Mouse (Mus musculus) cerebellum, adult 11 months (tissue): ENCODE data around the gene Bglap.
"Not testable (repeated sequence)": the region's sequence is repeated elsewhere in the genome, so short reads cannot be mapped to it uniquely, and the experiment has no call there.

Experiments used
- DNase-seq: peaks from one replicate; pipeline ENCODE4 v3.0.0; 2022

The Bglap gene

DNA sequence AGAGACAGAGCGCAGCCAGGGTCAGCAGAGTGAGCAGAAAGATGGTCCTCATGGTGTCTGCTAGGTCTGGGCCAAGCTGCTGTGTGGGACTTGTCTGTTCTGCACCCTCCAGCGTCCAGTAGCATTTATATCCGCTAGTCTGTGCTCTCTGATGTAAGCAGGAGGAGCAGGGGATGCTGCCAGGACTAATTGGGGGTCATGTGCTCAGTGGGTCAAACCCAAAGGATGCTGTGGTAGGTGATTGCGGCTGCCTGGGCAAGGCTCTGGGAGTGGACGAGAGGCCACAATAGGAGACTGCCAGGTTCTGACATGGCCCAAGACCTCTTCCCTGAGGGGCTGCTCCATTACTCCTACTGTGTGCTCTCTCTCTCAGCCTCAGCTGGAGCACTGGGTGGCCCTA is at the start of gene Bglap:
Bglap (minus strand) TSS at position 101 of the 400 bp plus-strand sequence.
- no peak for DNase-seq

- not testable (repeated sequence) for DNase-seq
Observed at GRCm38 (mm10) chr3:88428639-88429038, 44.4 kb upstream of the Bglap start.

DNA sequence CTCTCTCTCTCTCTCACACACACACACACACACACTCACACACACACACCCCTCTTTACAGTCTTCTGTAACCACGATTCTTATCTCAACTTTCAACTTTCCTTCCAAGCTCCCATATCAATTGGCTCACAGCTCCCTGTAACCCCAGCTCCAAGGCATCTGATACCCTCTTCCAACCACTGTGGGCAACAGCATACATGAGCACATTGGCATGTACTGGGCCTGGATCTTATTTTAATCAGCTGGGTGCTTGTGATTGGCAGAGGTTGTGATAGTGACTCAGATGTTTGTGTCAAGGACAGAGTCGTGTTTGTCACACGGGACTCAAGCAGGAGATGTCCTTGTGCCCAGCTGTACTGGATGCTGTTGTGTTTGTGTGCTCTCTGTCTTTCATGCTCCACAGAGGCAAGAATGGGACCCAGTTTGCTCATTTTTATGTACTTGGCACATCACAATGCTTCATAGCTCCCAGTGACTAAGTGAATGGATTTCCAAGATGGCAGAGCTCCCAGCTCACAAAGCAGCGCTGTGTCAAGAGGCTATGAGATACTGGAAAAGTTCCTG is 43.2 kb upstream of the Bglap start:
- no peak for DNase-seq

DNA sequence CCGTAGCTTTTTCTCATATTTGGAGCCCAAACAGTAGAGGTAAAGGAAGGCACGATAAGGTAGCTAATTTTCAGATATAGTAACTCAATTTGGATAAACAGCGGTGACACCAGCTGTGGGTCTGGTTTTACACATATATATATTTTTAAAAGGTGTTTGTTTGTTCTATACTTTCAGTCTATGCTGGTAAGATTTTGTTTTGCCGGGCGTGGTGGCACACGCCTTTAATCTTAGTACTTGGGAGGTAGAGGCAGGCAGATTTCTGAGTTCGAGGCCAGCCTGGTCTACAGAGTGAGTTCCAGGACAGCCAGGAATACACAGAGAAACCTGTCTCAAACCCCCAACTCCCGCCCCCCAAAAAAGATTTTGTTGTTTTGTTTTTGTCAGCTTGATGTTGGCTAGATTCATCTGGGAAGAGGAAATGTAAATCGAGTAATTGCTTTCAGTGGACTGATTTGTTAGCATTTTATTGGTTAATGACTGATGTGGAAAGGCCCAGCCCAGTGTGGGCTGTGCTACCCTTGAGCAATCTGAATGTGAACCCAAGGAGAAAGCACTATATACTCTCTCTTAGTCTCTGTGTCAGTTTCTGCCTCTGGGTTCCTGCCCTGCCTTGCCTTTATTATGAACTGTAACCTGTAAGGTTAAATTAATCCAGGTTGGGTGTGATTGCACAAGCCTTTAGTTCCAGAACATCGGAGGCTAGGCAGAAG is 41.6 kb upstream of the Bglap start:
- DNase-seq: no peak

- DNase-seq: no peak
Observed at GRCm38 (mm10) chr3:88425330-88425689, 41.0 kb upstream of the Bglap start.

GRCm38 (mm10) chr3:88424605-88425329 is 40.5 kb upstream of the Bglap start, which contains the start of gene Slc25a44:
TSS of gene Slc25a44 (minus strand) at chr3:88425139.
- peak; percentile 93 for DNase-seq

GRCm38 (mm10) chr3:88422020-88422720 is 37.9 kb upstream of the Bglap start:
- DNase-seq: peak; percentile 56

DNA sequence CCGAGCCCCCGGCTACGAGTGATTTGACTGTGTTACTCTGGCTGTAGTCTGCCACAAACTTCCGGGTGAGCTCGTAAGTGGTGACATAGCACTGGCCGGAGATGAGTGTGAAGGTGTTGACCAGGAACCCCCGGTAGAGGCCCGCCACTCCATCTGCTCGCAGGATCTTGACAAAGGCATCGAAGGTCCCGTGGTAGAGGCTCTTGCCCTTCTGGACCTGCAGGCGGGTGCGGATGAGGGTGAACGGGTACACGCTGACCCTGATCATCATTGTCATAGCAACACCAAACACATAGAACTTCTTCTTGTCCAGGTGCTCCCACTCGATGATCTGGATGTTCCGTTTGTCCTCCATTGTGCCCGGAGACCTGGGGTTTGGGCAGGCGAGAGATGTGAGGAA is 36.5 kb upstream of the Bglap start:
- no peak for DNase-seq

GRCm38 (mm10) chr3:88418016-88418415 is 33.8 kb upstream of the Bglap start:
- no peak for DNase-seq

- no peak for DNase-seq
Observed at GRCm38 (mm10) chr3:88415668-88416067, 31.4 kb upstream of the Bglap start.

DNA sequence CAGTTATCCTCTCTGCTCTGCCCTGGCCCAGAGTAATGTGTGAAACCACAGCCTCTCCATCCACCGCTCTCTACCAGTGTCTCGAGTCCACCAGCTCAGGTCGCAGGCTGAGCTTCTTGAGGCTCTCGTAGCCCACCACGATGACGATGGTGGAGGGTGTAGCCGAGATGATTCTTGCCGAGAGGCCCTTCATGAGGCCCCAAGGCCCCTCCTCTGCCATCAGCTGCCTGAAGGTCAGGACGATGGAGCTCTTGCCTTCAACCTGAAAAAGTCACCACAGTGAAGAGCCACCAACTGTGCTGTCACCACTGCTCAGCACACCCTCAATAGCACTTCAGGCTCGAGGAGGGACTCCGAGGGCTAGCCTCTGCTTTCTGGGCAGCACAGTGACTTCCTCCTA is 28.4 kb upstream of the Bglap start:
- DNase-seq: no peak

- no peak for DNase-seq
Observed at GRCm38 (mm10) chr3:88411681-88412080, 27.4 kb upstream of the Bglap start.

DNA sequence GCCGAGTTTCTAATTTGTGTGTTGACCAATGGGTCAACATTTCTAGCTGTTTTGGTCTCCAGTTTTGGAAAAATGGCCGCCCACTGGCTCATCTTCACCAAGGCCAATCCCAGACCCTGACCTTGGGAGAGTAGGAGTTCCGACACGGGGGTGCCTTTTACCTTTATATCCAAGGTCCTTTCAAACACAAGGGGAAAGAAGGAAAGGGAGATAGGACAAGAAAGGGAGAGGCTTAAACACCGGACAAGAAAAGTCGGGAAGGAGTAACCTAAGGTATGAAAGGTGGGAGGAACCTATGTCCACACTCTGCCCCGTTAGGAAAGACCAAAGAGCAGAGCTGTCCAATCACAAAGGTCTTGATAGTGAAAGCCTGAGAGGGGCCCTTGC is 26.4 kb upstream of the Bglap start:
- no peak for DNase-seq

DNA sequence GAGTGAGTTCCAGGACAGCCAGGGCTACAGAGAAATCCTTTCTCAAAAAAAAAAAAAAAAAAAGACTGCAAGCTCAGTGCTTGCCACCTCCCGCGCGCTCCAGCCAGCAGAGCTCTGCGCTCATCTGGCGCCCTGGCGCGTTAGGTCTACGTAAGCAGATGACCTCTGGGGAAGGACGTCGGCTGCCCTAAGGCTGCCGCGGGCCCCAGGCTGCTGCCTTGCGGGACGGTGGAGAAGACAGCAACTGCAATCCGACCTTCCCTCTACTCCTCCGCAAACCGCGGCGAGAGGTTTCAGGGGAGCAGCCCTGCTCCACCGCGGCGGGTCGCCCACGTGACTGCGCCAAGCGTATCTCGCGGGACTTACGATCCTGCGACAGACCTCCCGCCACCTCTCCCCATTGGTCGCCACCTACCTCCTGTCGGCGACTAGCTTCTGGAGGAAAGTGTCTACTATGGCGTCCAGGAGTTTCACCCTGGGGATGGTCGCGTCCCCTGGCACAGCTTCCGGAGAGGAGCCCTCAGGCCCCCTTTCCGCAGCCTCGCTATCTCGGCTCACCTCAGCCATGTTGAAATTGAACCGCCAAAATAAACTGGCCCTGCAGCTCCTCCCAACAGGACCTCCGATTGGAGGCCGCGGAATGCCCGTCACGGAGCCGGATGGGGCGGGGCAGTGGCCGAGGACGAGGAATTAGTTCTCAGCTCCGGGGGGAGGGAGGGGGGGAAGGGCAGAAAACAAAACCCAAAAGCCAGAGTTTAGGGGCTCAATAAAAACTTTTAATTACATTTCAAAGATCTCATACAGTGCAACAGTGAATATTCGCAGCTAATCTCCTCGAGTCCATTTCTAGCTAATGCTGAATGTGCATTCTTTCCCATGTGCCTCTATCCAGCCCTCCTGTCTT is 25.7 kb upstream of the Bglap start, which contains the start of gene Pmf1:
Pmf1 (minus strand) TSS at position 591 of the 904 bp plus-strand sequence.
- DNase-seq: peak; percentile 81

DNA sequence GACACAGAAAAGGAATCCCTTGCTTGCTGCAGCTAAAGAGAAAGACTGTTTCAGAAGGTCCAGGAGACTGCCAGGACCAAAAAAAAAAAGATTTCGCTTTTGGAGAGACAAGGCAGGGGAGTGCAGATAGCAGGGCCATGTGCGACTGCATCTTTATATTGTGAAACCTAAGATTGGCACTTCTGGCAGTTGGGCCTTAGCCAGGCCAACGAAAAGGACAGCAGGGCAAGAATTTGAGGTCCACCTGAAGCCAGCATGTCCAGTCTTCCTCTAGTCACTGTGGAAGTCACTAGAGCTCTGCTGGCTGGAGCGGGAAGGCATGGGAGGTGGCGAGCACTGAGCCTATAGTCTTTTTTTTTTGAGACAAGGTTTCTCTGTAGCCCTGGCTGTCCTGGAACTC is 24.7 kb upstream of the Bglap start:
- DNase-seq: no peak

GRCm38 (mm10) chr3:88407529-88407928 is 23.3 kb upstream of the Bglap start:
- DNase-seq: no peak

DNA sequence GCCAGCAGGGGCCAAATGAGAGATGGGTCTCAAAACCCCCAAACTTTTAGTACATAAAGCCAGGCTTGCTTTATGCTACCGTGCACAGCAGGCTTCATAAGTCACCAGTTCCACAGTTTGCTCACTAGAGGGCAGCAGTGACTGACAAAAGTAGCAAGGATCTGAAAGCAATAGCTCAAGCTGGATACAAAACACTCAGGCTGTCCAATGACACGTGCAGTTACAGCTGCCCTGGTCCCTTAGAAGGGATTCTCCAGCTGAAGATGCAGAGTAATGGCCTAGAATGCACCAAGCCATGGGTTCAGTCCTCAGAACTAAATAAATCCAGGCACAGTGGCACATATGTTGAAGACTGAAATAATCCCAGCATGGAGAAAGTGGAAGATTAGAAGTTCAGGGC is 22.8 kb upstream of the Bglap start:
- DNase-seq: peak; percentile 55

- no peak for DNase-seq
Observed at GRCm38 (mm10) chr3:88403522-88404230, 19.4 kb upstream of the Bglap start.

DNA sequence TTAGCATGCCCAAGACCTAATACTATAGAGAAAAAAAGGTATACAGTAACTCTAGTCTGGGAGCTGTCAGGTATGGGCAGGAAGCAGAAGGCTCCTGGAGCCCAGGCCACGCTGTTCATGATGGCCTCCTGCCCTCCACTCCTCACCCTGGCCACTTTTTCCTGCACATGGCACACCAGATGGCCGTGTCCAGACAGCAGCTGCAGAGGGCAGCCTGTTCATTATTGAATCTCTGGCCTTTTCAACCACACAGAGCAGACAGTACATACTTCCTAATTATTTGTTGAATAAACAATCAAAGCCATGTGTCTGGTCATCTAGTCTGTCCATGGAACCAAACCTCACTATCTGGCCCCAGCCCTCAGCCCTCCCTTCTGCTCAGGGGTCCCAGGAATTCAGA is 14.4 kb upstream of the Bglap start:
- peak; percentile 80 for DNase-seq

DNA sequence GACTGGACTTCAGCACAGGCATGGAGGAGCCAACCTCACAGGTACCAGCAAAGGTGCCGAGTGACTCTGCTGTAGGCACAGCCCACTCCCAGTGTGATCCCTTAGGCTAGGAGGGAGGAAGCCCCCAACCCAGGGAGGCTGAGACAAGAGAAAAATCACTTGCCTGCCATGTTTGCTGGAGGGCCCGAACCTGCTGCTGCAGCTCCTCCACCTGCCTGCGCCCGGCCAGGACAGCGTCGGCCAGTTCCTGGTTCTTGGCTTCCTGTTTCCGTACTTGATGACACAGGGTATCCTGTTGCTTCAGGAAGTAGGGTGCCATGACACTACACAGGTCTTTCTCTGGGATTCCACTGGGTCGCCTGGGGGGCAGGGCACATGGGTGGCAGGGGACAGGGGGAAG is 11.5 kb upstream of the Bglap start:
- no peak for DNase-seq

- no peak for DNase-seq
Observed at GRCm38 (mm10) chr3:88395288-88395687, 11.0 kb upstream of the Bglap start.
